Mouse (Mus musculus) midbrain, embryonic 14.5 days (tissue): Measurements from ENCODE around the gene Olfr693. TPM values are rescaled to one million over a fixed set of nuclear protein-coding genes. Genes with fewer than 3 reads are reported as not detected.
"Not testable (repeated sequence)": the region's sequence is repeated elsewhere in the genome, so short reads cannot be mapped to it uniquely, and the experiment has no call there.

ENCODE experiments used
- ATAC-seq: fragments of 200-750 bp; cut with Nextera tagmentation; 2 replicates; pipeline ENCODE4 v1.8.0; 2017; ENCODE audit warnings: moderate number of reproducible peaks, moderate library complexity; ENCODE audit not compliant: low FRiP score, low TSS enrichment
- DNase-seq: peaks from one replicate; pipeline ENCODE4 v3.0.0-alpha.2; 2015
- H3K27ac ChIP-seq: fragments of 300-500 bp; sonication (generic); replicated peaks from 2 replicates; pipeline ENCODE4 v1.5.1; 2014; ENCODE audit warnings: mild to moderate bottlenecking, low read depth, low read length, moderate library complexity
- H3K27me3 ChIP-seq: fragments of 300-500 bp; sonication (generic); 2 replicates; pipeline ENCODE4 v1.6.1; 2014; ENCODE audit warnings: low read length, control low read depth, mixed read lengths; ENCODE audit not compliant: control insufficient read depth, insufficient read depth
- H3K36me3 ChIP-seq: fragments of 300-500 bp; sonication (generic); 2 replicates; pipeline ENCODE4 v1.6.1; 2014; ENCODE audit warnings: low read length, control low read depth; ENCODE audit not compliant: control insufficient read depth, insufficient read depth
- H3K4me1 ChIP-seq: fragments of 300-500 bp; sonication (generic); 2 replicates; pipeline ENCODE4 v1.6.1; 2014; ENCODE audit warnings: mild to moderate bottlenecking, antibody characterized with exemption, low read length, control low read depth; ENCODE audit not compliant: control insufficient read depth, insufficient read depth
- H3K4me2 ChIP-seq: fragments of 300-500 bp; sonication (generic); 2 replicates; pipeline ENCODE4 v1.6.1; 2014; ENCODE audit warnings: mild to moderate bottlenecking, low read length, moderate library complexity
- H3K4me3 ChIP-seq: fragments of 300-500 bp; sonication (generic); replicated peaks from 2 replicates; pipeline ENCODE4 v1.5.1; 2014; ENCODE audit warnings: low read depth, low read length
- H3K9ac ChIP-seq: fragments of 300-500 bp; sonication (generic); replicated peaks from 2 replicates; pipeline ENCODE4 v1.6.1; 2014; ENCODE audit warnings: mild to moderate bottlenecking, low read length, moderate library complexity
- H3K9me3 ChIP-seq: fragments of 300-500 bp; sonication (generic); 2 replicates; pipeline ENCODE4 v1.6.1; 2016; ENCODE audit warnings: low read length, control low read depth, mixed read lengths; ENCODE audit not compliant: control insufficient read depth
- WGBS: fragments of 180-500 bp; shearing (Covaris S2); extraction: QIAGEN DNeasy Blood & Tissue Kit; methylation state at CpG from one replicate; pipeline ENCODE4 v1.1.7; 2014; 5-methylcytosine and 5-hydroxymethylcytosine counted together
- polyA plus RNA-seq: library from polyadenylated mRNA; unstranded; fragments of >200 nt; fragmentation: Nextera tagmentation; extraction: Ambion mirVana; gene quantifications from 2 replicates; pipeline ENCODE4 v1.2.1, GENCODE M21; 2014

The Olfr693 gene
- not detected in 2 replicates for polyA plus RNA-seq

DNA sequence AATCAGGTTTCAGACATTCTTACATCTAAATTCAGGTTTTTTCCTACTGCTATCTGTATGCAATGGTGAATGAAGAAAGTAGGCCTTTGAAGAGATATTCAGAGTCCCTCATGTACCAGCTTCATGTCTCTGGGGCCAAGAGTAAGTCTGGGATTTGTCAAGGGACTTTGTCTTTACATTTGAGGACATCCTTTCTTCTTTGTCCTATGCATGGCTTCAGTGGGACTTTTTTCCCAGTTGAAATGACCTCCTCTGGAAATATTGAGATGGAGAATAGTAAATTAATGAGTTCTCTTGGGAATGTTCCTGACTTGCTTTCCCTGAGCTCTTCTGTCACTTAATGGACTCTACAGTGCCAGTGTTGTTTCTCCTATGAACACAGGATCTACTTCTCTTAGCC is at the start of gene Olfr693:
TSS of gene Olfr693 (minus strand) at position 101 of the 400 bp plus-strand sequence.
- Histone ChIP-seq H3K27ac (no peak within 1 kb of the TSS), H3K4me3 (no peak within 1 kb of the TSS), H3K4me2 (no peak within 1 kb of the TSS), H3K27me3 (no peaks in the 10 kb centered on the region), H3K4me1 (no peaks in the 10 kb centered on the region), H3K9ac (no peak within 1 kb of the TSS), H3K36me3 (no peaks in the 10 kb centered on the region), H3K9me3 (no peaks in the 10 kb centered on the region)
- DNase-seq (no peak), ATAC-seq (no peak)

DNA sequence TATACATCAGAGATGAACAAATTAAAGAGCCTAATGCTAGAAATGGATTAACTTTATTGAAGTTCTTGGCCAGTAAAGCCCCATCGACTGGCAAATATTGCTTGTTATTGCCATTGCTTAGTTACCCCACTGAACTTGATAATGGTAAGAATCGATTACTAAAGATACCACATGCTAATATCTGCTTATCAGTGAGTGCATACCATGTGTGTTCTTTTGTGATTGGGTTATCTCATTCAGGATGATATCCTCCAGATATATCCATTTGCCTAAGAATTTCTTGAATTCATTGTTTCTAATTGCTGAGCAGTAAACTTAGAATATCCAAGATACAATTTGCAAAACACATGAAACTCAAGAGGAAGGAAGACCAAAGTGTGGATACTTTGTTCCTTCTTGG is 45.3 kb upstream of the Olfr693 start:
- not testable (repeated sequence) for H3K27me3 ChIP-seq, DNase-seq, H3K4me3 ChIP-seq, H3K4me2 ChIP-seq, H3K9me3 ChIP-seq, H3K9ac ChIP-seq, ATAC-seq, H3K27ac ChIP-seq, H3K36me3 ChIP-seq, H3K4me1 ChIP-seq
- 93% methylated on average over 2 of the region's 2 CpGs for WGBS

DNA sequence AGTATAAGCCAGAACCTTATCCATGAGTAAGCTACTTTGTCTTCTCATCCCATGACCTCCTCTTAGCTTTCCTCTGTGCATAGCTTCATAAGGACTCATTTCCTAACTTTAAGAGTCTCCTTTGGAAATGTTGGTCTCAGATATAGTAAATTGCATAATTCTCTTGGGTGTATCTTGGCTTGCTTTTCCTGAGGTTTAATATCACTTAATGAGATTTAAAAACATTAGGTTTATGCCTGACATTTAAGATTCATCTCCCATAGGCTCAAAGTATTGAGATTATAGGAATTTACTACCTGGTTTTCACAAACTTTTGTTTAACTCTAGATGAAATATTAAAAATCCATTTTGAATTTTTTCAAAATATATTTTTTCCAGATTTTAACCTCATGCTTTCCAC is 35.9 kb upstream of the Olfr693 start, which contains the start of gene Olfr695:
TSS of gene Olfr695 (minus strand) at position 101 of the 400 bp plus-strand sequence.
- no peak for DNase-seq
- H3K9me3 ChIP-seq, result no peaks in the 10 kb centered on the region
- no peak within 1 kb of the TSS for H3K27ac ChIP-seq
- H3K27me3 ChIP-seq, result no peaks in the 10 kb centered on the region
- no peak within 1 kb of the TSS for H3K4me2 ChIP-seq
- no peak within 1 kb of the TSS for H3K4me3 ChIP-seq
- no peak for ATAC-seq
- no peaks in the 10 kb centered on the region for H3K4me1 ChIP-seq
- H3K9ac ChIP-seq, result no peak within 1 kb of the TSS
- H3K36me3 ChIP-seq, result no peaks in the 10 kb centered on the region

DNA sequence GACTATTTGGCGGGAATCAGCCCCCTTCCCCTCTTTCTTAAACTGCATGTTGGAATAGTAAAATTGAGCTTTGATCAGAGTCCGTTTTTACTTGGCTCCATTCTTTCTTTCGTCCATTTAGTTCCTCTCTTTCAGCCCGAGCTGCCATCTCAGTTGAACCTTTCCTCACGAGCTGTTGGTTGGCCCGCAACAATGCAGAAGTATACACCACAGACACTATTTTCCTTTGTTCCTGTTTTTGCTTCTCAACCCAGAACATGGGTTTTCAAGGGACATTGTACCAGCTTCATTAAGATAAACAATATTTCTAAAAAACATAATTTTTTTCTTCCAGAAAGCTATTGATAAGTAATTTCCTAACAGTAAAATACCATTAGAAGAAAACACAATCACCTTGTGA is 31.1 kb upstream of the Olfr693 start:
- WGBS, result 89% methylated on average over 6 of the region's 6 CpGs
- Histone ChIP-seq H3K4me1 (no peaks in the 10 kb centered on the region), H3K9me3 (no peaks in the 10 kb centered on the region), H3K4me2 (no peak overlapping the region), H3K27me3 (no peaks in the 10 kb centered on the region), H3K9ac (no peak overlapping the region), H3K27ac (no peak overlapping the region), H3K36me3 (no peaks in the 10 kb centered on the region), H3K4me3 (no peak overlapping the region)
- DNase-seq, result no peak
- ATAC-seq, result no peak

DNA sequence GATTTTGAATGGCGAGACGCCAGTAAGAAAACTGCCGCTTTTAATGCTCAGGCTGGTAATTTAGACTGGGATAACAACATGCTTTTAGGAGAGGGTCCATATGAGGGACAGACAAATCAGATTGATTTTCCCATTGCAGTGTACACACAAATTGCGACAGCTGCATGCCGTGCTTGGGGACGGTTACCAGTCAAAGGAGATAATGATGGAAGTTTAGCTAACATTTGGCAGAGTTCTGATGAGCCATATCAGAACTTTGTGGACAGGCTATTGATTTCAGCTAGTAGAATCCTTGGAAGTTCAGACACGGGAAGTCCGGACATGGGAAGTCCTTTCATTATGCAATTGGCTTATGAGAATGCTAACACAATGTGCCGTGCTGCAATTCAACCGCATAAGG is 27.3 kb upstream of the Olfr693 start:
- not testable (repeated sequence) for H3K9me3 ChIP-seq, H3K4me2 ChIP-seq, H3K36me3 ChIP-seq, DNase-seq, H3K9ac ChIP-seq, ATAC-seq, H3K27me3 ChIP-seq, H3K27ac ChIP-seq, H3K4me3 ChIP-seq, H3K4me1 ChIP-seq
- WGBS, result 79% methylated on average over 10 of the region's 10 CpGs

DNA sequence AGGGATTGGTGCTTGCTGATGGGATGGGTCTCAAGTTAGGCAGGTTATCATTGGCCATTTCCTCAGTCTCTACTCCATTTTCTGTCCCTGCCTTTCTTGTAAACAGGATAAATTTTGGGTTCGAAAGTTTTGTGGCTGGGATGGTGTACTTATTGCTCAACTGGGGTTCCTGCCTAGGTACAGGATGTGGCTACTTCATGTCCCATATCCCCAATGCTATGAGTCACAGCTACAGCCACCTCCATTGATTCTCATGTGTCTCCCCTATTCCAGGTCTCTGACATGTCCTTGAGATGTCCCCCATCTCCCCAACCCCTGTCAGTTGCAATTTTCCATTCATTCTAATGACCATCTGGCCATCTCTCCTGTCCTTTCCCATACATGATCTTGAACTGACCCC is 16.5 kb upstream of the Olfr693 start:
- H3K4me1 ChIP-seq, result no peaks in the 10 kb centered on the region
- no peak for ATAC-seq

DNA sequence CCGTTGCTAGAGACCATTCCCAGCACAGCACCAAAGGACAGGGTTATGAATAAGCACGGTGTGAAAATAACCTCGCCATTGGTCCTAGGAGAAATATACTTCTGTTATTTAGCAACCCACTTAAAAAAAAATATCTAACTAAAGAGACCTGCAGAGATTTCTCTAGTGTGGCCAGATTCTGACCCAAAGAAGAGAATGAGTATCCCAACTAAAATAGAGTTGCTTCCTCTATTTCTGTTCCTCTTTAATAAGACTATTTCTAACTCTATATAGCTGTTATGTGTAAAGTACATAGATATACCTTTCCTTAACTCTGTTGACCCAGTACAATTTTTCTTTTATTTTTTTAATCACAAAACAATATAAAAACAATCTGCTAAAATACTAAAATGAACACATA is 12.6 kb upstream of the Olfr693 start:
- ATAC-seq (no peak), DNase-seq (no peak)
- H3K36me3 ChIP-seq, result no peaks in the 10 kb centered on the region
- no peaks in the 10 kb centered on the region for H3K27me3 ChIP-seq
- H3K27ac ChIP-seq, result no peak overlapping the region
- 89% methylated on average over 3 of the region's 3 CpGs for WGBS
- H3K4me3 ChIP-seq, result no peak overlapping the region
- H3K4me2 ChIP-seq, result no peak overlapping the region
- H3K9ac ChIP-seq, result no peak overlapping the region
- no peaks in the 10 kb centered on the region for H3K9me3 ChIP-seq
- H3K4me1 ChIP-seq, result no peaks in the 10 kb centered on the region

More for the DNA sequence above, 16.5 kb upstream of the Olfr693 start:
- H3K27me3 ChIP-seq, result no peaks in the 10 kb centered on the region
- no peak overlapping the region for H3K9ac ChIP-seq
- H3K36me3 ChIP-seq, result no peaks in the 10 kb centered on the region
- DNase-seq, result no peak
- H3K9me3 ChIP-seq, result no peaks in the 10 kb centered on the region
- no peak overlapping the region for H3K27ac ChIP-seq
- 69% methylated on average over 1 of the region's 1 CpGs for WGBS
- no peak overlapping the region for H3K4me3 ChIP-seq
- no peak overlapping the region for H3K4me2 ChIP-seq

DNA sequence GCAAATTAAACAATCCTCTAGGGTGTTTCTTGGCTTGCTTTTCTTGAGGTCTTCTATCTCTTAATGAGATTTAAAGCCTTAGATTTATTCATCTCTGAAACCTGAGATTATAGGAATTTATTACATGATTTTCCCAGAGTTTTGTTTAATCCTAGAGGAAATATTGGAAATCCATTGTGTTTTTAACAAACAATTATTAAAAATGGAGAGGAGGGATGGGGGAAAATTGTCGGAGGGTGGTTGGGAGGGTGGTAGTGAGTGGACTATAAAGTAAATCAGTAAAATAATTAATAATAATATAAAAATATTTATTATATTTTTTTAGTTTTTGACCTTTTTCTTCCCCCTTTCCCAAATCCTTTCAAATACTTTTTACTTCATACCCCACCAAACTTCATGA is 11.3 kb upstream of the Olfr693 start, which contains the start of gene Olfr694:
TSS of gene Olfr694 (minus strand) at position 101 of the 400 bp plus-strand sequence.
- ATAC-seq (no peak), DNase-seq (no peak)
- Histone ChIP-seq H3K36me3 (no peaks in the 10 kb centered on the region), H3K27ac (no peak within 1 kb of the TSS), H3K9me3 (no peaks in the 10 kb centered on the region), H3K27me3 (no peaks in the 10 kb centered on the region), H3K9ac (no peak within 1 kb of the TSS), H3K4me3 (no peak within 1 kb of the TSS), H3K4me2 (no peak within 1 kb of the TSS), H3K4me1 (no peaks in the 10 kb centered on the region)
- WGBS, result 90% methylated on average over 1 of the region's 1 CpGs

DNA sequence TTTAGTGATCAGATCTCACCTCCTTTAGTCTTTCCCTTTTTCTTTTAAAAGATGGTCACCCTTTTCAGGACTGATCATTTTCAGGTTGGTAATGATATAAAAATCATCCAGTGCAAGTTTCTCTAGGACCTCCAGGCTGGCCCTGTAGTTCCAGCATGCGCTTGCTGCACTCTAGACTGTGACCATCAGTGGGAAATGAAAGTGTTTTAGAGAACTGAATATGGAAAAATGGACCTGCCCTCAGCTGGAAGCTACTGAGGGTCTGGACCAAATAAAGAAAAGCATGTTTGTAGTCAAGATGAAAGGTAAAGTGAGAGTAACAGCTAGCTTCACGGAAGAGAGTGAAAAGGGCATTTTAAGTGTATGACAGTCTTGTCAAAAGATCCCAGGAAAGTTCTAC is 5.0 kb upstream of the Olfr693 start:
- Histone ChIP-seq H3K27me3 (no peaks in the 10 kb centered on the region), H3K9ac (no peak overlapping the region), H3K4me3 (no peak overlapping the region), H3K4me1 (no peaks in the 10 kb centered on the region), H3K36me3 (no peaks in the 10 kb centered on the region), H3K27ac (no peak overlapping the region), H3K9me3 (no peaks in the 10 kb centered on the region), H3K4me2 (no peak overlapping the region)
- 87% methylated on average over 2 of the region's 2 CpGs for WGBS
- DNase-seq (no peak), ATAC-seq (no peak)
